Mouse (Mus musculus): ENCODE data around the gene Baiap2l2.

The Baiap2l2 gene

DNA sequence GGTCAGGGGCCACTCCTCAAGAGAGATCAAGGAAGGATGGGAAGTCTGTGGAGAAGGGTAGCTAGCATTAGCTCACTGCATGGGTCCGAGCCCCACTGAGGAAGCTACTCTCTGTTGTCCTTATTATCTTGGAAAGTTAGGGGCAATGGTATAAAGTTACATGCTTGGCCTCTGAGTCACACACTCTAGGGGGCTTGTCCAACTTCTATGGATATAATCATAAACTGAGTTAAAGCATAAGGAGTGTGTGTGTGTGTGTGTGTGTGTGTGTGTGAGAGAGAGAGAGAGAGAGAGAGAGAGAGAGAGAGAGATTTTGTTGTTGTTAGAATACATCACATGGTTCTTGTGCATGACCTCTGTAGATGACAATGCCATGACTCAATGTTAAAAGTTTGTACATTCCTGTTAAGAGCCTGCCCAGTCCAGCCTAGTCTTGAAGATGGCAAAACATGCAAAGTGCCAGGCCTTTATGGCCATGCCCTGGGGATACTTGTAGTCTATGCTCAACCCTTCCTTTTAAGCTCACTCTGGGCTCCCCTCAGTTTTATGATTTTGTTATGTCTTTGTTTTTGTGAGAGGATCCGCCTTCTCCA is 14.3 kb upstream of the Baiap2l2 start:
- no peak for DNase-seq

DNA sequence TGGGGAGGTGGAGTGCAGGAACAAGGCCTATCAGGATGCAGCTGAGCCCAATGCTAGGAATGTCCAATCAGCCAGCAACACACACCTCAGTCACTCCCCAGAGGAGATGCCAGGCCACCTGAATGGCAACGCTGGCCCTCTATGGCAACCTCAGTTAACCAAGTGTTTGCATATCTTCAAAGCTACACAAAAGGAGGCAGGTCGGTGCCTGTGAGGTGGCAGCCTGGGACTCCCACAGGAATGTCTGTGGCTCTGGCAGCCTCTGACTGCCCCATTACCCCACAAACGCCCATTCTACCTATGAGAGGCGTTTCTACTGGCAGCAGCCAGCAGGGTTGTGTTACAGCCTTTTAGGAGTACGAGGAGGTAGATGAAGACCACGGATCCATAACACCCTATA is 13.2 kb upstream of the Baiap2l2 start:
- no peak for DNase-seq

DNA sequence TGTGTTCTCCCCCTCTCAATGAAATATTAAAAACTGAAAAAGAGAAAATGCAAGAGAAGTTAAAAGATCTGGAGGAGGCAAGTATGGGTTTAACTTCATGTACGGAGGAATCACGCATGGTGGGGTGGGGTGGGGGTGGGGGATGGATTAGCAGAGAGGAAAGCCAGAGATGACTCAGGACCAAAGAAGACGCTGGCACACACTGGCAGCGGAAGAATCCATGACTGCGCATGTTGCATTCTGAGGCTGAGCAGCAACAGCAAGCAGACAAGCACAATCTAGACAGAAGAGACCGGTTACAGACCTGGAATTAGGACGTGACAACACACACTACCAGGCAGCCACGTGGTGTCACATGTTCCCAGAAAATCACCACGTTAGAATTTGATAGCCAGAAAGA is 7.4 kb upstream of the Baiap2l2 start:
- no peak for DNase-seq

DNA sequence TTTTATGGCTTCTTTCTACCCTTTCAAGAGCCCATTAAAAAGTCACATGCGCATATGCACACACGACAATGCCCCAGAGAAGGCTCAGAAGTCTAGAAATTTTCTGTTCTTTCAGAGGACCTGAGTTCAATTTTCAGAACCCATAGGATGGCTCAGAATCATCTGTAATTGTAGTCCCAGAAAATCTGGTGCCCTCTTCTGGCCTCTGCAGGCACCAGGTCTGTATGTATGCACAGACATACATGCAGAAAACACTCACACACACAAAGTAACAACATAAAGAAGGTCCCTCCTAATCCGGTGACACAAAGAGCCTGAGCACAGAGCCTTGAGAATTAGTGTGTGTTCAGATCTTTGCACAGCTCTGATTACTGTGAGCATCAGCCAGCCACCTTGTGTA is 5.0 kb upstream of the Baiap2l2 start:
- DNase-seq: no peak

DNA sequence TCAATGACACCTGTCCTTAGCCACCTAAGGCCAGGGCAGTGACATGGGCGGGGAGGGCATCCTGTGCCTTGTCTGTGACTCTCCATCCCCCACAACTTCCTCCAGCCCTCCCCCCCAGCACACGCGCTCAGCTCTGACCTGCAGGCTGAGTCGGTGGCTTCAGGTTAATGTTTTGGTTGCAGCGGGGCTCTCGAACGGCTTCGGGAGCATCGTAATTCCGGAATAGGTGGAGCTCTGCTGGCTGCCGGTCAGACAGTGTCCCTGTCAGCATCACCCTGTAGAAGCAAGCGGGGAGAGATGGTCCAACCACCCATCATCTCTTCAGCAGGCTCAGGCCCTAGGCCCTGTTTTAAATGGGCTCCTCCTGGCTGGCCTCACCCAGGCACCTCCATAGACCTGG is 4.1 kb upstream of the Baiap2l2 start:
- DNase-seq: no peak

DNA sequence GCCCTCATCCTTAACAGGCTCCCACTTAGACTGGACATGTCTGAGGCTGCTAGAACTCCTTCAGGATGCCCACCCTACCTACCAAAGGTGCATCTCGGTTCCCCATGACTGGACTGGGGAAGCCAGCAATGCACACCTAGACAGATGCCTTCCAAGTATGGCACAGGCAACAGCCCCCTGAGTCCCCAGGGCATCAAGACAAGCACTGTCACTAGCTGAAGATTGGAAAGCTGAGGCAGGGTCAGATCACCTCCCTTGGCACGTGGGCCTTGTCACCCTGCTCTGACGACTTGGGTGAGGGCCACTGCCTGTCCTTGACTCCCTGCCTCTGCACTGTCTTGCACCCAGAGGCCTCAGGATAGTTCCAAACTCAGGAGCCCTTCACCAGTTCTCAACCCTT is 3.0 kb upstream of the Baiap2l2 start:
- no peak for DNase-seq

DNA sequence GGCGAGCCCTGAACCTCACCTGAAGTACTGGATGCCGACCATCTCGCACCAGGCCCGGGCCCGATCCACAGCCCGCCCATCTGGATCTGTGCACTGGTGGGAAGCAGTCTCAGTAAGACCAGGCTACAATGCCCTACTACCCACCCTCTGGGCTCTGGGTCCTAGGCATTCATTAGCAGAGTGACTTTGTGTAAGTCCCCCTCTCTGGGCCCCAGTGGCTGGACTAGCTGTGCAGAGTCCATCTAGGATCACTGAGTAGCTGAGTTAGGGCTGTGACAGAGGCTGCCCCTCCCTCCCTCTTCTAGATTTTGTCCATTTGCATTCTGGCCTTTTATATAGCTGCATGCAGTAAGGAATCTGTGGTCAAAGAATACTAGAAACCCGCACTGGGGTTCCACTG is 1.8 kb upstream of the Baiap2l2 start:
- no peak for DNase-seq

DNA sequence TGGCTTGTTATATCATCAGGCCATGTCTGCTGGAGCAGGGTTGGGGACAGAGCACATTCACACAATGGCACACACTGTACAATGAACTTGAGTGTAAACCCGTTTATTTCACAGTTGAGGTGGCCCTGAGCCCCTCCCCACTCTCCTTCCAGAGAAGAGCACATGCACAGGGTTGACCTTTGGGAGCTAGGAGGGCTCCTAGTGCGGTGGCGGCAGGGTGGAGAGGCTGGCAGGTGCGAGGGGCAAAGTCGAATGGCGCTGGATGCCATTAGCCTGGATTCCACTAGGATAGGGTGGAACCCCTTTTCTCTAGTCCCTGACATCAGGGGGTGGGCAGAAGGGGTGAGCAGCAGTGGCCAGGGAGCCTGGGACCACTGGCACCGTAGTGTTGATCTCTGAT is 804 bp upstream of the Baiap2l2 start:
- no peak for DNase-seq

DNA sequence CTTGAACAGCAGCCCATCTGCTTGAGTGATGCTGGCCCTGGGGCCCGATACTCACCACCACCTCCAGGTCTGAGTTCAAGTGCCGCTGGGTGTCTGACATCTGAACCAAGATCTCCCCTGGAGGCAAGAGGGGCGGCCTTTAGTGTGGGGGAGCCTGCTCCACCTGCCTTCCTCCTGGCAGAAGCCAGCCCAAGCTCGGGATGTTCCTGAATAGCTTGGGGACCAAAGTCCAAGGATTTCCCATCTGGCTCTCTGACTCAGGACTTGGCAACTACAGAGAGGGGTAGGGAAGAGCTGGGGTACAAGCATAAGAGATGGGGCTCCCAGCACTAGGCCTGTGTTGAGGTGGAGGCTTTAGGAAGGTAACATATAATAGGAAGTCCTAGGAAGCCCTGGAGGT is 2.0 kb downstream of the Baiap2l2 start:
- no peak for DNase-seq

DNA sequence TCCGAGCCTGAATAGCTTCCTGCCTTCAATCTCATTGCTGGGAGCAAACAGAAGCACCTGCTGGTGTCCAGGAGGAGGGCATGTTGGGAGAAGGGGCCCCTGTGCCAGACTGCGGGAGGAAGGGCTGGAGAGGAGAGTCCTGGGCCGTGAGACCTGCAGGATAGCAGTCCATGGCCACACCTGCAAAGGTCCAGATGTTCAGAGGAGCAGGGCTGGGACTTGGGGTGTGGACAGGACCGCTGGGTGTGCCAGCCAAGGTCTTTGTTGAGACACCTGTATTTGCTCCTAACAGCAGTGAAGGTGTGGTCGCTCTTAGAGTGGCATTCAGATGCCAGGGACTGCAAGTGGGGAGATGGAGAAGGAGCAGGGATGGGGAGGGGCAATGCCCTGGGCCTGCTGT is 2.9 kb downstream of the Baiap2l2 start:
- no peak for DNase-seq

DNA sequence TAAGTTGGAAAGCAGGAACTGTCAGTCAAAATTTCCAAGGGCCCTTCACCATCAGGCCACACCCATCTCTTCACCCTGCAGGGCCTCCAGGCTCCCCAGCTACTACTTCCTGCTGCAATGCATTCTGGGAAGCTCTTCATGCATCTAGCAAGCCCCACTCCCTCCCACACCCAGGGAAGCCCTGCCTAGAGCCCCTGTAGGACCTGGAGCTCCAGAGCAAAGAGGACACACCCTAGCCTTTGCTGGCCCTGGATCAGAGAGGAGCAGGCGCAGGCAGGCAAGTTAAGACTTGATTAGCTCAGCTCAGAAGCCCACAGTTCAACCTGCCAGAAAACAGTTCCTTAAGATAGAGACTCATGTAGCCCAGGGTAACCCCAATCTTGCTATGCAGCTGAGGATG is 3.9 kb downstream of the Baiap2l2 start:
- DNase-seq: no peak

DNA sequence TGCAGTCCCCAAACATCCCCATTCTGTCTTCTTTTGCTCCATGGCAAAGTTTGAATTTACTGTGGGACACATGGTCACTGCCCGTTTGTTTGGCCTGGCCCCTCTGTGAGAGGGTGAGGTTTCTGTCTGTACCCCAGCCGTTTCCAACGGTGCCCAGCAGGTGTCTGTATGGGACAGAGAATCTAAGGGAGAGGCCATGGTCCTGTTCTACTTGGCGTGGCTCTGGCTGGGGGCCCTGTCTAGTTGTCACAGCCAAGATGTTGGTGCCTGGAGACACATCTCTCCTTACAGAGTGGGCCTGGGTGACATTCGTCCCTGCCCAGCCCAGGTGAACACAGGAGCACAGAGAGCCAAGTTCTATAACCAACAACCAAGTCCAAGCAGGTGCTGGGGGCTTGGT is 4.5 kb downstream of the Baiap2l2 start:
- no peak for DNase-seq

DNA sequence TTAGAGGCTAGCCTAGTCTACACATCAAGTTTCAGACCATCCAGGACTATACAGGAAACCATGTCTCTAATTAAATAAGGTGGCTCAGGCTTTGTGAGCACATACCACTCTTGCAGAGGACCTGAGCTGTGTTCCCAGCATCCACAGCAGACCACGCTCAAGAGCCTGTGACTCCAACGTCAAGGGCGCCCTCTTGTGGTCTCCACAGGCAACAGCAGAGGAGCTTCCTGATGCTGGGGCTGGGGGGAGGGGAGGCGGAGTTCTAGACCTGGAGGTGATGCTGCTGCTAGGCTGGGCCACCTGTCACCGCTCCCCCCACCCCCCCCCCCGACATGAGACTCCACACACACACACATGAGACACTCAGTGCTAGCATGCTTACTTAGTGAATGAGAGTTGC is 5.1 kb downstream of the Baiap2l2 start:
- no peak for DNase-seq

DNA sequence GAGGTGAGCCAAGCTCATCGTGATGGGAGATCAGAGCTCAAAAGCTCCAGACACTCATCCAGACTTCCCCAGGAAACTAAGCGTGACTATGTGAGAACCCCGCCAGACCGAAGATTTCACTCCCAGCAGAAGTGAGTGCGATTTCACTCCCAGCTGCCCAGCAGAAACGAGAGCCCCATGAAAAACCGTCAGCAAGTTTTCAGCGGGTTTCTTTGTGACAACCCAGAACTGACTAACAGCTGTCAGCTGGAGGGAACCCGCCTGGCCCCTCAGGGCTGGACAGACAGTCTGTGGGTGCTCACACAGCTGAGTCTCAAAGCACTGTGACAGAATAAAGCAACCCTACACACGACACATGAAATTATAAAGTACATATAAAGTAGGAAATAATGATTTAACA is 7.6 kb downstream of the Baiap2l2 start:
- DNase-seq: no peak

DNA sequence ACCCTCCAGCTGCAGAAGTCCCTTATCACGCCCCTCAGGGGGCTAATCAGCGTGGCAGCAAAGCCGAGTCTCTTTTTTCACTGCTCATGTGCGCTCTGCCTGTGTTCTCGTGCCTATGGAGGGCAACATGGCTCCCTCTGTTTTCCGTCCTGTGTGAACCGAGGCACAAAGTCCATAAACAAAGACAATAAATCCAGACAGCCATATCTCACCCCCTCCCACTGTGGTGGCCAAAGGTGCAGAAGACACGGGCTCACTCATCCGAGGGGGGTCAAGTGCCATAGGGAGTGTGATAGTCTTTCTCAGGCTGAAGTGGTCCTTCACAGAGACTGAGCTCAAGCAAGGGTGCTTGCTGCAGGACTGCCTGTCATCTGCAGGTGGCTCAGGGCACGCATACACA is 12.3 kb downstream of the Baiap2l2 start:
- DNase-seq: no peak

DNA sequence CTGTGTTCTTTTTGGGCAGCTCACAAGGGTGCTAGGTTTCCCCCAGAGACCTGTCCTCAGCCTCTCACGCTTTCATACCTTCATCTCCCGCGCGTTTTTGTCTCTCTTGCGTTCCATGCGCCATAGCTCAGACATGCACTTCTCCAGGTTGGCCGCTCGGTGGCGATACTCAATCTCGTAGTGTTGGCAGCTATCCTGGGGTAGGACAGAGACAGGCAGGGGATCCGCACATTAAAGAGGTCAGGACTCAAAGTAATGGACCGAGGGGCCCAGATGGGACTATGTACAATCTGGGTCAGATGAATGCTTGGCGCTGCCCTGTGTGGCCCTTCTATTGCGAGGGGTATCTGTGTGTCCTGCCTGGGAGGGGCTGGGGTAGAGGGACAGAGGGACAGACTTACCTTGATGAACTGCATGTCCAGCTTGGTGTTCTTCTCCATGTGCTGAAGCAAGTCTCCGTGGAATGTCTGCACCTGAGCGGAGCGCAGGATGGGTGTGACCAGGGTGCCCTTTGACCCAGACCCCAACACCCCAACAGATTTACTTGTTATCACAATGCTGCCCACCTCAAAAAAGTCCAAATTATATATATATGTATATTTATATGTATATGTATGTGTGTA is 14.1 kb downstream of the Baiap2l2 start:
- no peak for DNase-seq

DNA sequence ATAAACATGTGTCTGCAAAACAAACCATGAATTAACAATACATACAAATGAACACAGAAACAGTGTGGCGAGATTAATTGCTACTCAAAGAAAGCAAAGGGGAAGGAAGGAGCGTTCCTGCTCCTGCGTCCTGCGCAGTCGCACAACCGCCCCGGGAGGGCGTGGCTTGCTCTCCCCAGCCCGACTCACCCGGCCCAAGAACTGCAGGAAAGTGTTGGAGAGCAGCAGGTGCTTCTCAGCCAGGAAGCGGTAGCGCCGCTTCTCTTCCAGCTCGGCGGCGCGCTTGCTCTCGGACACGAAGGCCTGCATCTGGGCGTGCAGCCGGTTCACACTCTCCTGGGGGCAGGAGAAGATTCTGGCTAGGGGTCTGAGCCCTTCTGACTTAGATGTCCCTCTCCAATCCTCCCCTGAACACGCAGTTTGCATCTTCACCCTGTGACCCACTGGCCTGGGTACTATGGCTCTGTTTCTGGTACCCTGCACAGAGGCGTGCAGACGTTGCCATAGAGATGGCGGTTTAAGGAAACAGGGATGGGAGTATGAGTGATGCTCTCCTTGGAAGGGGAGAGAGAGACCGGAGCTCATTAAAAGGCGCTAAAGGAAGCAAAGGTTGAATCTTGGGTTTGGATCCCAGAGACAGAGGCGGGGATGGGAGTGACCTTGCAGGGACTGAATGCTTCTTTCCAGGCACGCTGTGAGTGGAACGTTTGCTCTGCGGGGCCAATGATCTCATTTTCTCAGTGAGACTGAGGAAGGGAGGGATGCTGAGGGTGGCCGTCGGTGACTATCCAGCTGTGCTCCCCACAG is 14.8 kb downstream of the Baiap2l2 start:
- no peak for DNase-seq

DNA sequence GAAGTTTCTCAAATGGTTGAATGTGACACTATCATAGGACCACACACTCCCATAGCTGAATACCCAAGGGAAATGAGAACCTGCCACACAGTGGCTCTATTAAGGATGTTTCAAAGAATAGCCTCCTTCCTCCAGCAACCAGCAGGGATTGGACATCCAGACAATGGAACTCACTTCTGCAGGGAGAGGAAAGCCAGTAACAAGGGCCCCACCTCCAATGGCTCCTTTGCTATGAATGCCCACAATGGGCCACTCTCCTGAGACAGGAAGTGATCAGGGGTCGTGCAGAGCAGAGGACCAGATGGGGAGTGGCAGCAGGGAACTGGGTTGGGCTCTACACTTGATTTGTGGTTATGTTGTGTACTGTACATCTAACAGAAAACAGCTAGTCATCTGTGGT is 16.8 kb downstream of the Baiap2l2 start:
- DNase-seq: no peak

DNA sequence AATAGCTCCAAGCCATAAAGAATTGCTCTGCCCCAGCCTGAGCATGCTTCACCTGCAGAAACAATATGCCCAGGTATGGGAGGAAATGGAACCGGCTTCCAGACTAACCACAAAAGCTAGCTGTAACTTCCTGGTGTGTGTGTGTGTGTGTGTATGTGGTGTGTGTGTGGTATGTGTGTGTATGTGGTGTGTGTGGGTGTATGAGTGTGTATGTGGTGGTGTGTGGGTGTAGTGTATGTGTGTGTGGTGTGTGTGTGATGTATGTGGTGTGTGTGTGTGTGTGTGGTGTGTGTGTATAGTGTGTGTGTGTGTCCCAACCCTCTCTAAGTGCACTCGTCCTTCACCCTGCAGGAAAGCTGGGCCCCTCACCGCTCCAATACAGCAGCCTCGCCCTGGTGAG is 20.0 kb downstream of the Baiap2l2 start:
- no peak for DNase-seq

DNA sequence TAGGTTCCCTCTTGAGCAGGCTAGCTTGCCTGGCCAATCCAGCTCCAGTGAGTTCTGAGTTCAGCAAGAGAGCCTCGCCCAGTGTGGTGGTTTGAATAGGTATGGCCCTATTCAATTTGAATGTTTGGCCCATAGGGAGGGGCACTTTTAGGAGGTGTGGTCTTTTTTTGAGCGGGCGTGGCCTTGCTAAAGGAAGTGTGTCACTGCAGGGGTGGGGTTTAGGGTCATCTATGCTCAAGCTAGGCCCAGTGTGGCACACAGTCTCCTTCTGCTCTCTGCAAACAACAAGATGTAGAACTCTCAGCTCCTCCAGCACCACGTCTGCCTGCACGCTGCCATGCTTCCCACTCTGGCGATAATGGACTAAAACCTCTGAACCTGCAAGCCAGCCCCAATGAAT is 21.6 kb downstream of the Baiap2l2 start:
- no peak for DNase-seq

DNA sequence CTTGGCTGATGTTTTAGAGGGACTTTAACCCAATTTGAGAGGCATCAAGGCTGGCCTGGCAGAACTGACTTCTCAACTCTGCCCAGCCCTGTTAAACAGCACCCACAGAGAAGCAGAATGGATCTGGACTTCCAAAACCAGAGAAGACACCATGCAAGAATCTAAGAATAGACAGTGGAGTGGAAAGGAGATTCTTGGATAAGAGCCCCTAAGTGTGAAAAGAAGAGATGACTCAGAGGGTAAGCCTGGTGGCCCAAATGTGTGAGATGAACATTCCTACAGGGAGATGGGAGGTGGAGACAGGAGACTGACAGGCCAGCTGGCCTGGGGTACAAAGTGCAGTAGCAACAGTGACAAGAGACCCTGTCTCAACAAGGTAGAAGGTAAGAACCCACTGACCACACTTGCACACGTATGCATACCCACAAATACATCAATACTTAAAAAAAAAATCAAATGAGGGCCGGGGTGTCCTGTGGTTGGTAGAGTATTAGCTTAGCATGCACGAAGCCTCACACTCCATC is 22.5 kb downstream of the Baiap2l2 start:
- no peak for DNase-seq

DNA sequence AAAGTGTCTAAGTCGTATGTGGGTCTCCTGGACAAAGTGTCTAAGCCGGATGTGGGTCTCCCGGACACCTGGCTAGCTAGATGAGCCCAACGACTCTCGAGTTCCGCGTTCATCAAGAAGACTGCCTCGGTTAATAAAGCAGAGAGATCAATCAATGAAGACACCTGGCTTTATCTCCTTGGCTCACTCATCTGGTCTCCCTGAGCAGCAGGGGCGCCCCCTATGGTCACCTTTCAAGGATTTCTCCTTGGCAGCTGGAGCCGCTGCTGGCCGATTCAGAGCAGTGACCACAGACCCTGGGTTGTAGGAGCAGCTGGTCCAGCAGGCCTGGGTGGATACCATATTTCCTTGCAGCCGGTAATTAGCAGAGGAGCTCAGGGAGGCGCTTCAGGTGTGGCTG is 23.0 kb downstream of the Baiap2l2 start:
- DNase-seq: no peak

DNA sequence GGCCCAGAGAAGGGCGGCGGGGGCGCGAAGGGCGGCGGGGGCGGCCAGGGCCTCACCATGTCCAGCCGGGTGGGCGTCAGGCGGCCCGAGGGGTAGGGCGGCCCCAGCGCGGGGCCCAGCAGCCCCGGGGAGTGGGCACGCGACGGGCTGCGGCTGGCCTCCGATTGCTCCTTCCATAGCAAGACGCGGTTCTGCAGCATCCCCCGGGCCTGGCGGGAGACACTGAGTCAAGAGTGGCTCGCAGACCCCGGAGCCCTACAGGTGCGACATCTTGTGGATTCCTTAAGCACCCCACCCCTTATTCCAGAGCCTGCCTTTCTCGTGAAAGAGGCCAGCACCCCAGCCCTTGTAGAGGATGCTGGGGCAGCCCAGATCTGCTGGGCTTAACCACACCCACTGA is 23.6 kb downstream of the Baiap2l2 start:
- no peak for DNase-seq

DNA sequence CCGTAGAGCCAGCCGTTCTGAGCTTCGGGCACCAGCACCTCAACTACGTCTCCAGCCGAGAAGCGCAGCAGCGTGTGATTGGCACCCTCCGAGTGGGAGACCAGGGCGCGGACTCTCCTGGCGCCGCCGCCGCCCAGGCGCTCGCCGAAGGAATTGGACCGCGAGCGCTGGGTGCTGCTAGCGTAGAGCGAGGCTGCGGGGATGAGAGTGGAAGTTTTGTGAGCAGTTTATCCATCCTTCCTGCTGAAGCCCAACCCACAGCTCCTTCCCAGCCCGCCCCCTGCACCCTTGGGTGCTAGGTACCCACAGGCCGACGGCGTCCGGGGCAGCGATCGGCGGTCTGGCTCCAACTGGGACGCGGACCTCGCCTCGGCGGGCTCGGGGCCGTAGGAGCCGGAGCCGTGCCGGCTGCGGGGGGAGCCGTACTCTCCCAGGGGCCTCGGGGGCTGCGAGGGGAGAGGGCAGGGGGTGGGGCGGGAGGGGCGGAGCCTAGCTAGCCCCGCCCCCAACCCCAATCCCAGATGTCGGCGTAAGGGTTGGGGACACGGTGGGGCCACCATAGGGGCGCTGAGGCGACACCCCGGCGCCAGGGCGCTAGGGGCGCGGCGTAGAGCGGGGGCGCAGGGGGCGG is 24.1 kb downstream of the Baiap2l2 start:
- DNase-seq: no peak
